Mouse (Mus musculus): ENCODE measurements at regions not wholly inside any gene's neighbourhood (a gene's known extent, or its start where the extent isn't known, plus 50 kb on each side); places are given as distances from the start of the nearest gene placed in this dataset.

DNA sequence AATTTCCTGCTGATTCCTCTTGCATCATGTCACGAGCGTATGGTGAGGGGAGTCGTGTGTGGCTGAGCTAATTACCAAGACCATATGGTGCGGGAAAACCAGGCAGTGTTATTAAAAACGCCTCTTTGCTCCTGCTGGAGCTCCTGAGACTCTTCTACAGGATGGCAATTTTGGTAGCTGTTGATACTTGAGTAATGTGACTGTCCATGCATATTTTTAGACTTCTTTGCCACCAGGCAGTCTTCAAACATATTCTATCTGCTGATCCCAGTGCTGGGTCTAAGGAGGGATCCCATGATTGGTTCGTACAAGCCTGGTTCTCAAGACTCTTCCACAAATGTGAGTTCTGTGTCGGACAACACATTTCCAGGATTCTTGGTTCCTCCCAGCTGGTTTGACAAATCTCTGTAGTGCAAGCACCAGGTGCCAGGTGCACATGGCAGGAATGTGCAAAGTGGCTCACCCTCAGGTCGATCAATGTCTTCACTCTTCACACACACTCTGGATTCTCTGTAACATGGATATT is 52.3 kb upstream of the Gm11983 start:
- no peaks in the 10 kb centered on the region for H3K9me3 ChIP-seq
- 67% methylated on average over 8 of the region's 8 CpGs for WGBS
- no peaks in the 10 kb centered on the region for H3K27me3 ChIP-seq (replicated peaks)
- H3K36me3 ChIP-seq, result no peaks in the 10 kb centered on the region
- no peaks in the 10 kb centered on the region for H3K4me1 ChIP-seq (replicated peaks)
- H3K4me2 ChIP-seq (replicated peaks), result no peak overlapping the region
- no peak overlapping the region for H3K4me3 ChIP-seq (replicated peaks)
- no peak for ATAC-seq
- no peak overlapping the region for H3K9ac ChIP-seq
- no peak overlapping the region for H3K27ac ChIP-seq

DNA sequence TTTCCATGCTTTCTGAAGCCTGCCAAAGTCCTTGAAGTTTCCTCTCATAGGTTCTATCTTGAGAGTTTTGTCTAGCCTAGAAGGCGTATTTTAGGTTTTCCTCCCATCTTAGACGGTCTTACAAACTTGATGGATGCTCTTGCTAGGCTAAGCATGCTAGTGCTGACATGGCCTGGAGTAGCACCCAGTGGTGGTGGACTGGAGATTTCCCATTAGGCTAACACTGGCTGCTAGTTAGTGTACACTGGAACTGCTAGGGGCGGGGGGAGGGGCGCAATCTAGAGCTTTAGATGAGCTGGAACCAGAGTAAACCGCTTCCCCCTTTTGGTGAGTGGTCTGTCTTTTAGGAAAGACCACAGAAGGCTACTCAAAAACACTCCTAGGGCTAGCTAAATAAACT is 51.7 kb upstream of the Gm11983 start:
- H3K4me3 ChIP-seq (replicated peaks), result no peak overlapping the region
- no peaks in the 10 kb centered on the region for H3K4me1 ChIP-seq (replicated peaks)
- H3K9ac ChIP-seq, result no peak overlapping the region
- H3K4me2 ChIP-seq (replicated peaks), result no peak overlapping the region
- no peak overlapping the region for H3K27ac ChIP-seq
- no peaks in the 10 kb centered on the region for H3K36me3 ChIP-seq
- WGBS, result 85% methylated on average over 5 of the region's 5 CpGs
- ATAC-seq, result no peak
- H3K27me3 ChIP-seq (replicated peaks), result no peaks in the 10 kb centered on the region
- H3K9me3 ChIP-seq, result no peaks in the 10 kb centered on the region
